Mouse (Mus musculus): ENCODE measurements around the gene Gipc3.

DNA sequence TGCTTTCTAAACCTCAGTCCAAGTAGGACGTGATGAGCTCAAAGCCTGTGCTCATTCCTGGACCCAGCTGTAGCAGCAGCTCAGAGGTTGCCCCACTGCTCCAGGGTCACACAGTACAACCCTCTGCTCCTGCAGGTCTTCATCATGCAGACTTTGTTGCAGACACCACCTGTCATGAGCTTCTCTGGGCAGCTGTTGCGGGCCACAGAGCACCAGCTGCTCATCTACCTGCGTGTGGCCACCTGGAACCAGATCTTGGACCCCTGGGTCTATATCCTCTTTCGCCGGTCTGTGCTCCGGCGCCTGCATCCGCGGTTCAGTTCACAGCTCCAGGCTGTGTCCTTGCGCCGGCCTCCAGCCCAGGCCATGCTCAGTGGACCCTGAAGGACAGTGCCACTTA lies 8.7 kb downstream of the Gipc3 start:
- TF ChIP-seq CTCF (IDR thresholded peaks at IDR 0.05) (no peak), EP300 (IDR thresholded peaks at IDR 0.05; ENCODE audit: insufficient read depth, low read depth, low read length) (no peak), POLR2A (IDR thresholded peaks at IDR 0.05; ENCODE audit: insufficient read depth, low read depth, low read length) (0 out of 2 replicates have a peak, but pooled peaks have one; percentile 9)
